ENCODE assay signal across 8 mouse cellular contexts in the genomic region with DNA sequence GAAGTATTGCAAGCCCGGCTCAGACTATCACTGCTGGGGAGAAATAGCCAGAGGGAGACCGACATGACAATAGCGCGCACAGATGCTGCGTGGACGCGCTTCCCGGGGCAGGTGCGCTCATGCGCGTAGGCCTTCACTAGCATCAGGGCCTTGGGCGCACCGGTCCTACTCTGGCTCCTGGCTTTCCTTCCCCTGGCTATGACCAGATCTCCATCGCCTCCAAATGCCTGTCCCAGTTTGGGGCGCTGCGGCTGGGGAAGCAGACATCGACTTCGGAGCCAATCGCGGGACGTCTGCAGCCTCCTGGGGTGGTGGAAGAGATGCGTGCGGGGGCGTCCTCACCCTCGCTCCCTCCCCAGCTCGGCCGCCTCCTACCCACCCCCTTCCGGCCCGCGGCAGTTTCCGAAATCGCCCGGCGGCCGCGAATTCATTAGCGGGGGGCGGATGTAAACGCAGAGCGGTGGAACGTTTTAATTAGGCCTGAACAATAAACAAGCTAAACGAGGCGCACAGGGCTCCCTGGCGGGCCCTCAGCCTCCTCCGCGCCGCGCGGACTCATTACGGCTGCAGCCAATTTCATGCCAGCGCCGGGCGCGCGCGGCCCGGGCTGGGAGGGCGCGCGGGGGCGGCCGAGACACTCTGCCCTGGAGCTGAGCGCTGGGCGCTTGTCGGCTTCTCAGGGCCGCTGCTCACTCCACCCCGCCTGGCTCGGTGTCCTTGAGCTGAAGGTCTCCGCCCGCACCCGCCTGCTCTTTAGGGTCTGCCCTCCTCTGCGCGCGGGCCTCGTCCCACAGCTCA. TPM values are rescaled to one million over a fixed set of nuclear protein-coding genes. Genes with fewer than 3 reads are reported as not detected.
DNase-seq lines count a peak whose midpoint lies in the region; ATAC-seq and TF ChIP-seq lines count a peak whose summit lies in the region.

No protein-coding gene starts in this region.

- H3K9ac ChIP-seq in lung, embryonic 14.5 days = peak overlapping the region; percentile 27
- peak overlapping the region; percentile 81 for H3K9ac ChIP-seq in forebrain, embryonic 16.5 days (replicated peaks; ENCODE audit: low read depth, low read length)
- peak overlapping the region; percentile 61 for H3K9ac ChIP-seq in hindbrain, embryonic 12.5 days
- H3K9ac ChIP-seq in midbrain, postnatal 0 days (replicated peaks; ENCODE audit: low read length, poor library complexity, severe bottlenecking) = peak overlapping the region; percentile 75

- under 1% methylated on average over 75 of the region's 75 CpGs for WGBS in lung, embryonic 14.5 days
- WGBS in forebrain, embryonic 16.5 days = under 1% methylated on average over 74 of the region's 75 CpGs
- 1% methylated on average over 67 of the region's 75 CpGs for WGBS in hindbrain, embryonic 12.5 days
- WGBS in midbrain, postnatal 0 days = under 1% methylated on average over 64 of the region's 75 CpGs

- H3K4me2 ChIP-seq in lung, embryonic 14.5 days = peak overlapping the region; percentile 72
- H3K4me2 ChIP-seq in forebrain, embryonic 16.5 days (ENCODE audit: low read length) = peak overlapping the region; percentile 86
- H3K4me2 ChIP-seq in hindbrain, embryonic 12.5 days (replicated peaks) = peak overlapping the region; percentile 70
- peak overlapping the region; percentile 67 for H3K4me2 ChIP-seq in midbrain, postnatal 0 days (ENCODE audit: low read depth, low read length, poor library complexity, severe bottlenecking)

- H3K4me1 ChIP-seq in lung, embryonic 14.5 days (ENCODE audit: insufficient read depth) = no peaks in the 10 kb centered on the region
- peaks cover 60% of the 10 kb centered on the region for H3K4me1 ChIP-seq in forebrain, embryonic 16.5 days (replicated peaks; ENCODE audit: control insufficient read depth, insufficient read depth, low read length)
- peaks cover 54% of the 10 kb centered on the region for H3K4me1 ChIP-seq in hindbrain, embryonic 12.5 days
- H3K4me1 ChIP-seq in midbrain, postnatal 0 days (ENCODE audit: insufficient read depth, low read length) = peaks cover 27% of the 10 kb centered on the region

- peak; percentile 50 for ATAC-seq in lung, embryonic 14.5 days (ENCODE audit: insufficient read depth)
- peak; percentile 57 for ATAC-seq in forebrain, embryonic 16.5 days
- peak; percentile 66 for ATAC-seq in hindbrain, embryonic 12.5 days (ENCODE audit: low FRiP score)
- ATAC-seq in midbrain, postnatal 0 days (ENCODE audit: low FRiP score) = peak; percentile 71

- H3K9me3 ChIP-seq in lung, embryonic 14.5 days (ENCODE audit: low read depth, low read length) = no peaks in the 10 kb centered on the region
- H3K9me3 ChIP-seq in forebrain, embryonic 16.5 days (ENCODE audit: control insufficient read depth, low read length) = no peaks in the 10 kb centered on the region
- no peaks in the 10 kb centered on the region for H3K9me3 ChIP-seq in hindbrain, embryonic 12.5 days (replicated peaks)
- no peaks in the 10 kb centered on the region for H3K9me3 ChIP-seq in midbrain, postnatal 0 days (ENCODE audit: low read length)

- no peaks in the 10 kb centered on the region for H3K36me3 ChIP-seq in lung, embryonic 14.5 days (ENCODE audit: insufficient read depth)
- H3K36me3 ChIP-seq in forebrain, embryonic 16.5 days (ENCODE audit: control insufficient read depth, insufficient read depth) = no peaks in the 10 kb centered on the region
- H3K36me3 ChIP-seq in hindbrain, embryonic 12.5 days = no peaks in the 10 kb centered on the region
- H3K36me3 ChIP-seq in midbrain, postnatal 0 days (ENCODE audit: insufficient read depth, low read length) = no peaks in the 10 kb centered on the region

- intact Hi-C loops in left cerebral cortex, postnatal 14 days (cut with DNase I) = loop anchor here (10.0 kb wide), 1 partner anchor 418 kb away; the partner anchor contains the start of gene Smug1

- peak overlapping the region; percentile 42 for H3K4me3 ChIP-seq in lung, embryonic 14.5 days (ENCODE audit: low read depth, low read length)
- H3K4me3 ChIP-seq in forebrain, embryonic 16.5 days (replicated peaks; ENCODE audit: low read length) = peak overlapping the region; percentile 43
- peak overlapping the region; percentile 35 for H3K4me3 ChIP-seq in hindbrain, embryonic 12.5 days
- peak overlapping the region; percentile 34 for H3K4me3 ChIP-seq in midbrain, postnatal 0 days (ENCODE audit: low read depth, low read length)

- TF ChIP-seq CTCF in lung, embryonic 14.5 days (IDR thresholded peaks at IDR 0.05; ENCODE audit: low read depth) = no peak
- no peak for TF ChIP-seq CTCF in midbrain, postnatal 0 days (IDR thresholded peaks at IDR 0.05)

- peaks cover 81% of the 10 kb centered on the region for H3K27me3 ChIP-seq in lung, embryonic 14.5 days (ENCODE audit: insufficient read depth, low read length)
- no peaks in the 10 kb centered on the region for H3K27me3 ChIP-seq in forebrain, embryonic 16.5 days (replicated peaks; ENCODE audit: control insufficient read depth, insufficient read depth, low read length)
- H3K27me3 ChIP-seq in hindbrain, embryonic 12.5 days = peaks cover 93% of the 10 kb centered on the region
- H3K27me3 ChIP-seq in midbrain, postnatal 0 days (ENCODE audit: insufficient read depth, low read length) = no peaks in the 10 kb centered on the region

- DNase-seq in lung, embryonic 14.5 days = peak; percentile 51
- DNase-seq in lung, postnatal 25 days (ENCODE audit: low spot score) = no peak
- peak; percentile 75 for DNase-seq in cerebellum, adult 11 months
- peak; percentile 73 to 83 for DNase-seq in left cerebral cortex, postnatal 14 days (ENCODE audit: low spot score in 2 of 2)
- peak; percentile 87 for DNase-seq in midbrain, postnatal 0 days (ENCODE audit: low spot score)
- DNase-seq in testis, postnatal 10 days (ENCODE audit: low spot score) = peak; percentile 80

- no peak overlapping the region for H3K27ac ChIP-seq in lung, embryonic 14.5 days (ENCODE audit: low read depth)
- H3K27ac ChIP-seq in forebrain, embryonic 16.5 days (ENCODE audit: low read length) = peak overlapping the region; percentile 99
- peak overlapping the region; percentile 93 for H3K27ac ChIP-seq in hindbrain, embryonic 12.5 days
- H3K27ac ChIP-seq in midbrain, postnatal 0 days (ENCODE audit: low read depth, low read length) = peak overlapping the region; percentile 98

RNA-seq across cellular contexts. Expression of gene Calcoco1, which starts 24.7 kb away (rescaled TPM):
- polyA plus RNA-seq in lung, embryonic 14.5 days (2014; fragmentation: Nextera tagmentation; extraction: Ambion mirVana) = 35.5 and 36.4 TPM in 2 replicates
- polyA plus RNA-seq in forebrain, embryonic 16.5 days (2015; fragmentation: Nextera tagmentation; extraction: Ambion mirVana) = 80.6 and 87.7 TPM in 2 replicates
- 47.3 and 49.1 TPM in 2 replicates for polyA plus RNA-seq in hindbrain, embryonic 12.5 days (2016; fragmentation: Nextera tagmentation; extraction: Ambion mirVana)
- 10 to 100 TPM; 56.9 to 58.4 TPM for total RNA-seq in left cerebral cortex, postnatal 14 days (2021)
- 34.4 and 34.7 TPM in 2 replicates for total RNA-seq in midbrain, postnatal 0 days (2014; rRNA removed)
- 27.1 and 27.2 TPM in 2 replicates for polyA plus RNA-seq in midbrain, postnatal 0 days (2015; fragmentation: Nextera tagmentation; extraction: Ambion mirVana)

Comparison
In these comparisons a context has a peak if more than half of its experiments do, and no peak if none do; other contexts are left out.
1. H3K9ac ChIP-seq: peak in every context shown above with its lines; median percentile 81 in forebrain, embryonic 16.5 days; 75 in midbrain, postnatal 0 days; 61 in hindbrain, embryonic 12.5 days; 27 in lung, embryonic 14.5 days.